Mouse (Mus musculus) ZHBTc4 (cell line): ENCODE measurements at regions not wholly inside any gene's neighbourhood (a gene's known extent, or its start where the extent isn't known, plus 50 kb on each side); places are given as distances from the start of the nearest gene placed in this dataset.

Experiments
- DNase-seq: peaks from one replicate; pipeline ENCODE4 v3.0.0-alpha.2; 2011; ENCODE audit warnings: low read depth, low spot score

- no peak for DNase-seq
These were observed 165.3 kb upstream of the Lrrc3b start for GRCm38 (mm10) chr14:15603954-15604523.

DNA sequence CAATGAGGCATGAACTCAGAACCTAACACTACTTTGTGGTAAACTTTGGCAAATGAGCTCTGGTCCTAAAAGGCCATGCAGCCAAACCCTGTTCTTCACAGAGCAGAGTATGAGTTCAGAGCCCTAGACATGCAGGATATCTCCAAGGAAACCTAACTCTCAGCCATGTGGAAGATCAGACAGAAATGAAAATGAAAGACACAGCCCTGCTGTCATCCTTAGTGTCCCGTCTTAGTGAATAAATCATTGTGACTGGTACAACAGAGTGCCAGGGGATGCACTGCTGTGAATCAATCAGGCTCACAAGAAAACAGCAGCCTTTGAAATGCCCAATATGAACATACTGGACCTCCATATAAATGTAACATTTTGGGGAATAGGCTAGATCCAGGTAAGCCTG, 171.4 kb upstream of the Lrrc3b start:
- no peak for DNase-seq

- no peak for DNase-seq
These were observed 195.8 kb upstream of the Lrrc3b start for GRCm38 (mm10) chr14:15634581-15634980.

DNA sequence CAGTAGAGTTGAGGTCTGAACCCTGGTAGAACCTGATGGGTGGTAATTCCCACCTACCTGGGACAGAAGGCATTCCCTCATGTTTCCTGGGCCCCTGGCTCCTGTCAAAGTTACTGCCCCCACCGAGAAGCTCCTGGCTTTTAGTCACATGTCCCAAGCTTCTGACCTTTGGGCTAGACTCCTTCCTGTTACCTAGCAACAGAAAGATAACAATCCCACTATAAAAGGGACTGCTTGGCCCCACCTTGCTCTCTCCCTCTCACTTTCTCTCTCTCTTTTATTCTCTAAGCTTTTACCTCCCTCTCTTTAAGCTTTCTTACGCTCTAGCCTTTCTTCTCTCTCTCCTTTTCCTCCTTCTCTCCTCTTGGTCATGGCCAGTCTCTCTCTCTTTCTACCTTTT, 198.9 kb upstream of the Lrrc3b start:
- no peak for DNase-seq

GRCm38 (mm10) chr14:15638869-15639268, 200.1 kb upstream of the Lrrc3b start:
- DNase-seq: no peak

- DNase-seq: no peak
These were observed 222.1 kb upstream of the Lrrc3b start for GRCm38 (mm10) chr14:15660886-15661285.

DNA sequence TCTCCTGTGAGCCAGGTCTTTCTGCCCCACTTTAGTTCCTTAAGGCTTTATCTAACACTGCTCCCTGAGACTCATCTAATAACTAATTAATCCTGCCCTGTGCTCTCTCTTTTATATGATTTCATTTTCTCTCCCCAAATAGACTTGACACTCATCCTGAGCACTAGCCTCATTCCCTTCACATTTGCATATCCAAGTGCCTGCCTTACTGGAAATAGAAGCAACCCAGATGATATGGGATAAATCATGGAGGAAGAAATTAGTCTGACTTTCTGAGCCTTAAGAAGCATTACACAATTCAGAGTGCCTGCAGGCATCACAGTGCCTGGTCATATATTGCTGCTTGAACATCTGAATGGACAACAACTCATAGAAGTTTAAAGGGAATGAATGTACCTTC, 233.5 kb upstream of the Lrrc3b start:
- DNase-seq: no peak

GRCm38 (mm10) chr14:15677218-15677617, 238.4 kb upstream of the Lrrc3b start:
- no peak for DNase-seq

GRCm38 (mm10) chr14:15679456-15679855, 240.7 kb upstream of the Lrrc3b start:
- DNase-seq: no peak

DNA sequence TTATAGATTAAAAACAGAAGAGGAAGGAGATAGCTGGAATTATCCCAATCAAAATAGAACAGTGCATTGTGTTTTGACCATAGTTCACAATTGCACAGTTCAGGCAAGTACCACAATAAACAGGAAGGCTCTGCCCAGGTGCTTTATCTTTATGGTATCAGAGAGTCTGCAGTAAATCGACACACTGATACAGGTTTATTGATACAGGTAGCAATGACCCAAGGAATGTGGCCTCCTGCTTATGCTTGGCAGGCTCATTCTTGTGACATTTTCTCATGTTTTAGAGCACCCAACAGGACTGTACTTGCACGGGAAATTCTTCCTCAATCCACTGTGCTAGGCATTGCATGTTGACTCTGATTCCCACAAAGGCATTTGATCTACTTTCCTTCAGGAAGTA, 259.2 kb upstream of the Lrrc3b start:
- DNase-seq: no peak

DNA sequence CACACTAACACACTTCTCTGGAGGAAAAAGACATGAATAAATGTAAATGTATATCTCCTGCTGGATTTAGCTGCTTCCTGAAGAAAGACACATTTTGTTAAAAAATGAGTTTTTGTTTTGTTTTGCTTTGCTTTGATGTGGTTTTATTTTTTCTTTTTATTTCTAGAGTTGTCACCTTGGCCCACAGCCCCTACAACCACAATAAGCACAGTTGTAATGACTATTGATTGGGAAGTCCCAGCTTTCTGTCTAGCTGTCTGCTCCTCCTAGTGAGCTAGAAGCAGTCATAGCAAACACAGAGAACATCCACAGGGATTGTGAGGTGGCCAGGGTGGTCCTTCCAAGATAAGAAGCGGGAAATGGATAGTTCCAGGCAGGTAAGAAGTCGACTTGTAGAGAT, 259.8 kb upstream of the Lrrc3b start:
- no peak for DNase-seq

DNA sequence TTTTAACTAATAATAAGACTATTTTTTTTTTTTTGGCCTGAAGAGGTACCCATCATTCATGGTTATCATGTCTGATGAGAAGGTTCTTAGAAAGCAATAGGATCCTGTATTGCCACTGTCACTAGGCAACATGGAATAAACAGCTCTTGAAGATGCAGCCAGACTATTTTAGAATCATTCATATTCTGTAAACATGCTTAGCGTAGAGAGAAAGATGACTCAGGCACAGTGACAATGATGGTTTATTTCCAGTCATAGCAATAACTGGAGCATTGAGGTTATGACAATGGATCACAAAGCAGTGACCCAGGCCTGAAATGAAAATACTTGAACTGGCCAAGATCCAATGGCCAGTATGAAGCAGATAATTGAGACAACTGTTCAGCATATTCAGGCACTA, 283.3 kb upstream of the Lrrc3b start:
- DNase-seq: no peak

GRCm38 (mm10) chr14:15746629-15747238, 307.9 kb upstream of the Lrrc3b start:
- DNase-seq: no peak

- DNase-seq: no peak
These were observed 331.2 kb upstream of the Lrrc3b start for GRCm38 (mm10) chr14:15769846-15770448.

- DNase-seq: no peak
These were observed 345.9 kb upstream of the Lrrc3b start for GRCm38 (mm10) chr14:15784727-15785126.

GRCm38 (mm10) chr14:15785230-15785629, 346.4 kb upstream of the Lrrc3b start:
- no peak for DNase-seq

DNA sequence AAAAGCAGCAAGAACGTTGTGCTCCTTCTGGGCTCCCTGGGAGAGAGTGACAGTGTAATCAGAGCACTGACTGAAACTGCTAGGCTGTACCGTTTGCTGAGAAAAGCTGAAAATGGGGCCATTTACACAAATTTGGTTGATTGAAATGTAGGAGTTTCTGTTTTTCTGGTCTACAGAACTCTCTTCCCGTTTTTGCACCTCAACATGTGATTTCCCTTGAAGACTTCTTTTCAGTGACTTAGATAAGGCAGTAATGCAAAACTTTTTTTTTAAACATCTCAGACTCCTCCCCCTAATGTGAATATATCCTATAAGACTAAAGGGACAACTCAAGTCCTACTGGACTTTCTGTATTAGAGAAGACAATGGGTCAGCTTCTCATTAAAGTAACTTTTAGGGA, 356.9 kb upstream of the Lrrc3b start:
- no peak for DNase-seq

GRCm38 (mm10) chr14:15797019-15797418, 358.2 kb upstream of the Lrrc3b start:
- peak; percentile 76 for DNase-seq

- peak; percentile 67 for DNase-seq
These were observed 362.8 kb upstream of the Lrrc3b start for GRCm38 (mm10) chr14:15801477-15802099.

DNA sequence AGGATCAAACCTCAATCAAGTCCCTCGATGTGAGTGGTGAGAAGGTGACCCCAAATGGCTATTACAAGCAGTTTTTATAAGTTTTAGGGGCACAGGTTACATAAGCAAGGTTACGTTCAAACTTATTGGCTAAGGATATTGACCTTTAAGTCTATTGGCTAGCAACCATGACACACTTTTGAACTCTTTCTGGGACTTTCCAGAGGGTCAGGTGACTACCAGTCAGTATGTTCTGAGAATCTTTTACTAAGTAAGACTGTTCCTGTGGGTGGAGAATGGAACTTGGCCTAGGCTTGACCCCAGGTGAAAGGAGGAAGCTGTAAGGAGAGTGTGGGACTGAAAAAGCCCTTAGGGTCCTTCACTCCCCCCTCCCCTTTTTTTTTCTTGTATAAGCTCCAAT, 370.3 kb upstream of the Lrrc3b start:
- DNase-seq: no peak

- DNase-seq: no peak
These were observed 402.7 kb upstream of the Lrrc3b start for GRCm38 (mm10) chr14:15841390-15842023.

GRCm38 (mm10) chr14:15842024-15842599, 403.3 kb upstream of the Lrrc3b start:
- peak; percentile 12 for DNase-seq
